Mouse (Mus musculus): ENCODE data around the gene Src. TPM values are rescaled to one million over a fixed set of nuclear protein-coding genes. Genes with fewer than 3 reads are reported as not detected.
A peak's percentile ranks its signal among the peaks of the same experiment; 100 is the strongest.

The Src gene
- polyA plus RNA-seq, 1 experiment from 2014 or later = 36.6 TPM

DNA sequence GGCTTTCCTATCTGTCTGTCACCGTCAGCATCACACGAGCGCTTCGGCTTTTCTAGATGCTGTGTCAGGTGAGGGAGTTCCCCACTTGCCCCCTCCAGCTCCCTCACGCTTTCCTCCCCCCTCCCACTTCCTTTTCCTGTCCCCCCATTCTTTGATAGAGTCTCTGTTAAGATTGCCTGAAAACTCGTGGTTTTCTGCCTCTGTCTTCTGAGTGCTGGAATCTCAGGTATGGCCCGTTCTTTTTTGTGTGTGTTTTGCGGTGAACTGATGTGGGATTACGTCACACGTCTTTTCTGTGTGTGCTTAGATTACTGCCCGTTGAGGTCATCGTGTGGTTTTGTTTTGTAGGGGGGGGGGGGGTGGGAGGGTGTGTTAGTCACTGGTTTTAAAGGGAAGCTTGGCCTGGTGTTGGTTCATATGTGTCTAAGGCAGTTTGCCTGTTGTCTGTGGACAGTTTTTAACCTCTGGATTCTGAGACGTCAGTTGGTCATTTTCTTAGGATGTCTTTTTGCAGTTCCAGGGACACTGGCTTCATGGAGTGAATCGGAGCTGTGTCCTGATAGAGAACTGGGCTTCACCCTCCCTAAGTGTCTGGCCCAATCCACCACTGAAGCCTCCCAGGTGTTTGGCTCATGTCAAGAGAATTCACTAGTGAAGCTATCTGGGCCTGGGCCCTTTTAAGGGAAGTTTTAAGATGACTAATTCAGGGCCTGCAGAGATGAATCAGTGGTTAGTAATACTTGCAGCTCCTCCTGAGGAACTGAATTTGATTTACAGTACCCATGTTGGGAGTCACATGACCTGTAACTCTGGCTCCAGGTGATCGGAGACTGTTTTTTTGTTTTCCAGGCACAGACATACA lies 29.3 kb downstream of the Src start:
- Histone ChIP-seq H3K4me3 (replicated peaks; ENCODE audit: low read length) (no peak overlapping the region), H3K36me3 (ENCODE audit: control insufficient read depth, insufficient read depth) (peaks cover 4% of the 10 kb centered on the region; the same call in 1 of the 2 replicates), H3K9me3 (ENCODE audit: control insufficient read depth, low read length) (no peaks in the 10 kb centered on the region), H3K27me3 (replicated peaks; ENCODE audit: control insufficient read depth, insufficient read depth, low read length) (no peaks in the 10 kb centered on the region), H3K4me1 (replicated peaks; ENCODE audit: control insufficient read depth, insufficient read depth, low read length) (no peaks in the 10 kb centered on the region), H3K27ac (ENCODE audit: low read length) (no peak overlapping the region), H3K4me2 (ENCODE audit: low read length) (no peak overlapping the region), H3K9ac (replicated peaks; ENCODE audit: low read depth, low read length) (no peak overlapping the region)
- 78% methylated on average over 15 of the region's 15 CpGs for WGBS
- ATAC-seq = no peak

DNA sequence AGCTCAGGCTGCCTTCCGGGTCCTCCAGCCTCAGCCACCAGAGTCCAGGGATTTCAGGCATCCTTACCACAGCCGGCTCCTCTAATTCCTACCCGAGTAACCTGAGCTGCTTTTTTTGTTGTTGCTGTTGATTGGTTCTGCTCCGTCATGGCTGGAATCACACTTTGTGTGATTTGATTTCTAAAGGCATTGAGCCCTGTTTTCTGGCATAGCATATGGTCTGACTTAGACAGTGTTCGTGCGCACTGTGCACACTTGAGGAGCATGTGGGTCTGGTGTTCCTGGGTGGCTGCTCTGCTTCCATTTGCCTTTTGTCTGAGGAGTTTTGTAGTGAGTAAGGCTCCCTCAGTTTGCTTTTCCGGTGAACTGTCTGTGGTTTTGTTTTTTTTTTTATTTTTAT lies 30.1 kb downstream of the Src start:
- WGBS = 57% methylated on average over 7 of the region's 7 CpGs
- H3K36me3 ChIP-seq (ENCODE audit: control insufficient read depth, insufficient read depth) = peaks cover 4% of the 10 kb centered on the region; the same call in 1 of the 2 replicates

DNA sequence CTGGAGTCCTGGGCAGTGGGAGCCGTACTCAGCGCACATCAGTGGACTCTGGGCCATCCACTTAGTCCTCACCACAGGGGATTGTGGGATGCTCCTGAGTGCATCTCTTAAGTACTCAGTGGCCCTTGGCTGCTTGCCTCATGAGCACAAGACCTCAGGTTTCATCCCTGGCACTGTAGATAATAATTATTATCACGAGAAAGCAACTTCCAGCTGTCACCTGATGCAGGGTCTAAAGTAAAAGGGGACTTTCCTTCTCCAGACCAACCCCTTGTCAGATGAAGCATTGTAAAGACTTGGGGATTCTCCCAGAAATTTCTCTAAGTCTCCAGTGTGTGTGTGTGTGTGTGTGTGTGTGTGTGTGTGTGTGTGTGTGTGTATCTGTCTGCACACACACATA lies 32.7 kb downstream of the Src start:
- no peak for ATAC-seq
- Histone ChIP-seq H3K27me3 (replicated peaks; ENCODE audit: control insufficient read depth, insufficient read depth, low read length) (no peaks in the 10 kb centered on the region), H3K4me3 (replicated peaks; ENCODE audit: low read length) (no peak overlapping the region), H3K9ac (replicated peaks; ENCODE audit: low read depth, low read length) (no peak overlapping the region), H3K4me1 (replicated peaks; ENCODE audit: control insufficient read depth, insufficient read depth, low read length) (no peaks in the 10 kb centered on the region), H3K27ac (ENCODE audit: low read length) (no peak overlapping the region), H3K4me2 (ENCODE audit: low read length) (no peak overlapping the region), H3K36me3 (ENCODE audit: control insufficient read depth, insufficient read depth) (no peaks in the 10 kb centered on the region; the same call in 1 of the 2 replicates), H3K9me3 (ENCODE audit: control insufficient read depth, low read length) (no peaks in the 10 kb centered on the region)
- 80% methylated on average over 3 of the region's 3 CpGs for WGBS

More for the DNA sequence above, 30.1 kb downstream of the Src start:
- no peak for ATAC-seq
- no peaks in the 10 kb centered on the region for H3K9me3 ChIP-seq (ENCODE audit: control insufficient read depth, low read length)
- H3K4me3 ChIP-seq (replicated peaks; ENCODE audit: low read length) = no peak overlapping the region
- H3K27ac ChIP-seq (ENCODE audit: low read length) = no peak overlapping the region
- H3K4me1 ChIP-seq (replicated peaks; ENCODE audit: control insufficient read depth, insufficient read depth, low read length) = no peaks in the 10 kb centered on the region
- H3K27me3 ChIP-seq (replicated peaks; ENCODE audit: control insufficient read depth, insufficient read depth, low read length) = no peaks in the 10 kb centered on the region
- H3K9ac ChIP-seq (replicated peaks; ENCODE audit: low read depth, low read length) = no peak overlapping the region
- no peak overlapping the region for H3K4me2 ChIP-seq (ENCODE audit: low read length)

DNA sequence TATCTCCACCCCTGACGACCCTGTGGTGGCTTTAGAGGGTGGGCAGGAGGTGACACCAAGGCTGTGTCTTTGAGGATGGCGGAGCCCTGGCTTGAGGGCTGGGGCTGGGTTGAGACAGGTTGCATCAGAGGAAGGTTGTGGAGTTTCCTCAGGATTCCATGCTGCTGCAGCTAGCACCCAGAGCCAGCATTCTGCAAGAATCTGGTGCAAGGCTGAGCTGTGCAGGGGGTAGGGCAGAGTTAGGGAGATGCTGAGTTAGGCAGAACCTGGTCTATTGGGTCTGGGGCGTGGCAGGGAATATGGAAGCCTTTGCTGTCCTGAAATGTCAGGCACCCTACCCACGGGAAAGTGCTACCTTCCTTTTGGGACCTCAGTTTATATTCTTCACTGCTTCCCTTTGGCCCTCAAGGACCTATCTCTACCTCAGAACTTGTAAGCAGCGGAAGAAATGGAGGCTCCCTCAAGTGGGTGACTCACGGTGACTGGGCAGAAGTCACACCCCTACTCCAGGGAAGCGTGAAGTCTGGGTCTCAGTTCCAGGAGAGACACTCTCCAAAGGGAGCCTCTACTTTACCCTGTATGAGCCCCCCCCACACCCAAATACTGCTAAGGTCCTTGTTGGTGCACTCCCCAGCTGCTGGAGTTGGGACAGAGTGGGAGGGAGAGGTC lies 33.3 kb downstream of the Src start:
- no peaks in the 10 kb centered on the region for H3K27me3 ChIP-seq (replicated peaks; ENCODE audit: control insufficient read depth, insufficient read depth, low read length)
- ATAC-seq = no peak
- no peak overlapping the region for H3K4me3 ChIP-seq (replicated peaks; ENCODE audit: low read length)
- H3K4me2 ChIP-seq (ENCODE audit: low read length) = no peak overlapping the region
- WGBS = 88% methylated on average over 7 of the region's 7 CpGs
- no peaks in the 10 kb centered on the region; the same call in 1 of the 2 replicates for H3K36me3 ChIP-seq (ENCODE audit: control insufficient read depth, insufficient read depth)
- no peak overlapping the region for H3K9ac ChIP-seq (replicated peaks; ENCODE audit: low read depth, low read length)
- no peak overlapping the region for H3K27ac ChIP-seq (ENCODE audit: low read length)
- peaks cover 2% of the 10 kb centered on the region for H3K4me1 ChIP-seq (replicated peaks; ENCODE audit: control insufficient read depth, insufficient read depth, low read length)
- no peaks in the 10 kb centered on the region for H3K9me3 ChIP-seq (ENCODE audit: control insufficient read depth, low read length)

DNA sequence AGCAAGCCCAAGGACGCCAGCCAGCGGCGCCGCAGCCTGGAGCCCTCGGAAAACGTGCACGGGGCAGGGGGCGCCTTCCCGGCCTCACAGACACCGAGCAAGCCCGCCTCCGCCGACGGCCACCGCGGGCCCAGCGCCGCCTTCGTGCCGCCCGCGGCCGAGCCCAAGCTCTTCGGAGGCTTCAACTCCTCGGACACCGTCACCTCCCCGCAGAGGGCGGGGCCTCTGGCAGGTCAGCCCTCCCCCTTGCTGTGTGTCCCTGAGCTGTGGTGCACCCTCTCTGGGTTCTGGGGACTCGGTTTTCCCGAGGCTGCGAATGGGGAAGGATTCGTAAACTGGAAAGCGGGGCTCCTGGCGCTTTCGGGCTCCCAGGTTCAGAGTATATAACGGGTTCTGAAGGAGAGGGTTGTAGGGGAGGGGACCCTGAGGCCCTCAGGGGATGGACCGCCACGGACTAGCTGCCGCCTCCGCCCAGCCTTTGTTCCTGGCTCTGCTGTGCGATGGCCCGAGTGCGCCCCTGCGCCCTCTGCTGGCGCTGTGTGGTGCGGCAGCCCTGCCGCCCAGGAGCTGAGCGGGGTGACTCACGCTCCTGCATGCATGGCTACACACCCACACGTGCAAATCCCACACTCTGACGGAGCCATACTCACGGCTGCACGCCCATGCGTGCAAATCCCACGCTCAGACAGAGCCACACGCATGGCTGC lies 39.0 kb downstream of the Src start:
- under 1% methylated on average over 56 of the region's 56 CpGs for WGBS
- peak overlapping the region; percentile 26 for H3K4me3 ChIP-seq (replicated peaks; ENCODE audit: low read length)
- peaks cover 37% of the 10 kb centered on the region for H3K4me1 ChIP-seq (replicated peaks; ENCODE audit: control insufficient read depth, insufficient read depth, low read length)
- peak overlapping the region; percentile 51 for H3K4me2 ChIP-seq (ENCODE audit: low read length)
- peak overlapping the region; percentile 76 for H3K27ac ChIP-seq (ENCODE audit: low read length)
- ATAC-seq = peak; percentile 89
- H3K9ac ChIP-seq (replicated peaks; ENCODE audit: low read depth, low read length) = peak overlapping the region; percentile 62
- no peaks in the 10 kb centered on the region for H3K27me3 ChIP-seq (replicated peaks; ENCODE audit: control insufficient read depth, insufficient read depth, low read length)
- H3K36me3 ChIP-seq (ENCODE audit: control insufficient read depth, insufficient read depth) = no peaks in the 10 kb centered on the region
- H3K9me3 ChIP-seq (ENCODE audit: control insufficient read depth, low read length) = no peaks in the 10 kb centered on the region

DNA sequence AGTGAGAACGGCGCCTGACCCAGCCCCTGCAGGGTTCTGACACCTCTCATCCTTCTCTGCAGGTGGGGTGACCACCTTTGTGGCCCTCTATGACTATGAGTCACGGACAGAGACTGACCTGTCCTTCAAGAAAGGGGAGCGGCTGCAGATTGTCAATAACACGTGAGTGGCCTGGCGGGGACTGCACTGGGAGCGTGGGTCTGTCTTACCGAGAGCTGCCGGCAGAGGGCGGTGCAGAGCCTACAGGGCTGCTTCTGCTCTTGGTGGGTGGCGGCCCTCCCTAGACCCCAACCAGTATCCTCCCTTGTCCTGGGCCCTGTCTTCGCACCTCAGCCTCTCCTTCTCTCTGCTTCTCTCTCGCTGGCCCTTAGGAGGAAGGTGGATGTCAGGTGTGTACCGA lies 40.2 kb downstream of the Src start:
- H3K4me3 ChIP-seq (replicated peaks; ENCODE audit: low read length) = no peak overlapping the region
- no peak overlapping the region for H3K4me2 ChIP-seq (ENCODE audit: low read length)
- peak overlapping the region; percentile 76 for H3K27ac ChIP-seq (ENCODE audit: low read length)
- H3K9me3 ChIP-seq (ENCODE audit: control insufficient read depth, low read length) = no peaks in the 10 kb centered on the region
- H3K27me3 ChIP-seq (replicated peaks; ENCODE audit: control insufficient read depth, insufficient read depth, low read length) = no peaks in the 10 kb centered on the region
- 0 out of 2 replicates have a peak overlapping the region, but pooled peaks have one; percentile 37 for H3K9ac ChIP-seq (replicated peaks; ENCODE audit: low read depth, low read length)
- no peaks in the 10 kb centered on the region for H3K36me3 ChIP-seq (ENCODE audit: control insufficient read depth, insufficient read depth)
- 16% methylated on average over 14 of the region's 14 CpGs for WGBS
- H3K4me1 ChIP-seq (replicated peaks; ENCODE audit: control insufficient read depth, insufficient read depth, low read length) = peaks cover 49% of the 10 kb centered on the region
- peak; percentile 47 for ATAC-seq

DNA sequence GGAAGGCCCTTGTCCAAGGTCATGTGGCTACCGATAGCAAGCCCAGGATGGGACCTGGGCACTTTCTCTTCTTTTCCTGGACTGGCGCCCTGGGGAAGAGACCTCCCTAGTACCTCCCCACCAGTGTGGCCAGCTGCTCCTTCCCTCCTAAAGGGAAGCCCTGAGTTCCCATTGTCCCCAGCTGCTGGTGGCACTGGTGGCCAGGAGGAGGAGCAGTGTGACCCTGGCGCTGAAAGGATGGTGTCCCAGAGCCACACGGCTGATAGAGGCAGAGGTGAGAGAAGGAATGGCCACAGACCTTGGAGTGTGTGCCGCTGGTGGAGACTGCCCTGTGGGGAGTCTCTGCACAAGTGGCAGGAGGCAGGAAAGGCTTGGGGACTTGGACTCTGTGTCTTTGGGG lies 41.5 kb downstream of the Src start:
- no peaks in the 10 kb centered on the region for H3K9me3 ChIP-seq (ENCODE audit: control insufficient read depth, low read length)
- H3K36me3 ChIP-seq (ENCODE audit: control insufficient read depth, insufficient read depth) = no peaks in the 10 kb centered on the region
- H3K9ac ChIP-seq (replicated peaks; ENCODE audit: low read depth, low read length) = 0 out of 2 replicates have a peak overlapping the region, but pooled peaks have one; percentile 7
- ATAC-seq = no peak
- H3K27ac ChIP-seq (ENCODE audit: low read length) = no peak overlapping the region
- 22% methylated on average over 5 of the region's 5 CpGs for WGBS
- peaks cover 61% of the 10 kb centered on the region for H3K4me1 ChIP-seq (replicated peaks; ENCODE audit: control insufficient read depth, insufficient read depth, low read length)
- no peaks in the 10 kb centered on the region for H3K27me3 ChIP-seq (replicated peaks; ENCODE audit: control insufficient read depth, insufficient read depth, low read length)
- H3K4me2 ChIP-seq (ENCODE audit: low read length) = no peak overlapping the region
- no peak overlapping the region for H3K4me3 ChIP-seq (replicated peaks; ENCODE audit: low read length)

DNA sequence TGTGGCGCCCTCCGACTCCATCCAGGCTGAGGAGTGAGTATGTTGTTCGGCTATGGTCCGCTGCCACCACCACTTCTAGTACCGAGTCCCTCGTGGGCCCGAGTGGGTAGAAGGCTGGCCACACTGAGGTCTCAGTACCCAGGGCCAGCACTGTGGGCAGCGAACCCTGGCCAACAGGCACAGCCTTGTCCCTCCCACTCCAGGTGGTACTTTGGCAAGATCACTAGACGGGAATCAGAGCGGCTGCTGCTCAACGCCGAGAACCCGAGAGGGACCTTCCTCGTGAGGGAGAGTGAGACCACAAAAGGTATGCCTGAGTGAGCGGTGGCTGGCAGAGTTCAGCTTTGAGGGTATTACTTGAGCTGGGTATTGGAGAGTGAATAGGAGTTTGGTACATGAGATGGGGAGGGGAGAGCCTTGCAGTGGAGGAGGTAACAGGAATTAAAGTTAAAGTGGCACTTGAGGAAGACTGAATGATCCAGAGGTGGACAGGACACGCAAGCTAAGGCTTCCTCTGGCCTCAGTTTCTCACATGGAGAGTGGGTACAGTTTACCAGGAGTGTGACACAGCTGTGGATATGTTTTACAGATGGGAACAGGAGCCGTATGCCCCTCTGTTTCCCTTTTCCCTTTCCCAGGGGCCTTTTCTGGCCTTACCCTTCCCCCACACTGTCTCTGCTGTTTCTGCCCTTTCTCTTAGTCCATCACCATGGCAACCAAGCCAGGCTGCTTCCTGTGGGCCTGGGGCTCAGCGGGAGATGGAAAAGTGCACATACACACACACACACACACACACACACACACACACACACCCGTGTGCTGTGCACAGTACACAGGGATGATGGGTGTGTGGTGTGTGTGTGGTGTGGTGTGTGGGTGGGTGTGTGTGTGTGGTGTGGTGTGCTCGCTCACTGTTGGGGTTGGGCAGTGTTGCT lies 44.8 kb downstream of the Src start:
- Histone ChIP-seq H3K9ac (replicated peaks; ENCODE audit: low read depth, low read length) (peak overlapping the region; percentile 73), H3K9me3 (ENCODE audit: control insufficient read depth, low read length) (no peaks in the 10 kb centered on the region), H3K36me3 (ENCODE audit: control insufficient read depth, insufficient read depth) (peaks cover 4% of the 10 kb centered on the region; the same call in 1 of the 2 replicates), H3K4me3 (replicated peaks; ENCODE audit: low read length) (no peak overlapping the region), H3K27ac (ENCODE audit: low read length) (peak overlapping the region; percentile 92), H3K4me1 (replicated peaks; ENCODE audit: control insufficient read depth, insufficient read depth, low read length) (peaks cover 57% of the 10 kb centered on the region), H3K4me2 (ENCODE audit: low read length) (0 out of 2 replicates have a peak overlapping the region, but pooled peaks have one; percentile 12), H3K27me3 (replicated peaks; ENCODE audit: control insufficient read depth, insufficient read depth, low read length) (no peaks in the 10 kb centered on the region)
- no peak for ATAC-seq
- 20% methylated on average over 20 of the region's 20 CpGs for WGBS

All from forebrain, embryonic 16.5 days (tissue).